Mouse (Mus musculus) neural tube, embryonic 13.5 days (tissue): ENCODE measurements at regions not wholly inside any gene's neighbourhood (a gene's known extent, or its start where the extent isn't known, plus 50 kb on each side); places are given as distances from the start of the nearest gene placed in this dataset.

Experiments
- ATAC-seq: fragments of 200-750 bp; cut with Nextera tagmentation; 2 replicates; pipeline ENCODE4 v1.8.0; 2017; ENCODE audit warnings: low read depth, mild to moderate bottlenecking, moderate TSS enrichment, moderate library complexity
- H3K27ac ChIP-seq: fragments of 300-500 bp; sonication (generic); replicated peaks from 2 replicates; pipeline ENCODE4 v1.5.1; 2015; ENCODE audit warnings: moderate library complexity, mild to moderate bottlenecking, inconsistent platforms
- H3K27me3 ChIP-seq: fragments of 300-500 bp; sonication (generic); 2 replicates; pipeline ENCODE4 v1.6.1; 2015; ENCODE audit warnings: mild to moderate bottlenecking, inconsistent platforms
- H3K36me3 ChIP-seq: fragments of 300-500 bp; sonication (generic); 2 replicates; pipeline ENCODE4 v1.6.1; 2015; ENCODE audit warnings: mild to moderate bottlenecking, inconsistent platforms
- H3K4me1 ChIP-seq: fragments of 300-500 bp; sonication (generic); replicated peaks from 2 replicates; pipeline ENCODE4 v1.6.1; 2015; ENCODE audit warnings: inconsistent platforms
- H3K4me2 ChIP-seq: fragments of 300-500 bp; sonication (generic); 2 replicates; pipeline ENCODE4 v1.6.1; 2015; ENCODE audit warnings: inconsistent platforms, mild to moderate bottlenecking, moderate library complexity
- H3K4me3 ChIP-seq: fragments of 300-500 bp; sonication (generic); 2 replicates; pipeline ENCODE4 v1.5.1; 2015; ENCODE audit warnings: mild to moderate bottlenecking, inconsistent platforms
- H3K9ac ChIP-seq: fragments of 300-500 bp; sonication (generic); 2 replicates; pipeline ENCODE4 v1.6.1; 2015; ENCODE audit warnings: moderate library complexity, mild to moderate bottlenecking, inconsistent platforms
- H3K9me3 ChIP-seq: fragments of 300-500 bp; sonication (generic); 2 replicates; pipeline ENCODE4 v1.6.1; 2016; ENCODE audit warnings: inconsistent platforms
- WGBS: fragments of 180-500 bp; shearing (Covaris S2); methylation state at CpG from one replicate; pipeline ENCODE4 v1.1.7; 2015; 5-methylcytosine and 5-hydroxymethylcytosine counted together

DNA sequence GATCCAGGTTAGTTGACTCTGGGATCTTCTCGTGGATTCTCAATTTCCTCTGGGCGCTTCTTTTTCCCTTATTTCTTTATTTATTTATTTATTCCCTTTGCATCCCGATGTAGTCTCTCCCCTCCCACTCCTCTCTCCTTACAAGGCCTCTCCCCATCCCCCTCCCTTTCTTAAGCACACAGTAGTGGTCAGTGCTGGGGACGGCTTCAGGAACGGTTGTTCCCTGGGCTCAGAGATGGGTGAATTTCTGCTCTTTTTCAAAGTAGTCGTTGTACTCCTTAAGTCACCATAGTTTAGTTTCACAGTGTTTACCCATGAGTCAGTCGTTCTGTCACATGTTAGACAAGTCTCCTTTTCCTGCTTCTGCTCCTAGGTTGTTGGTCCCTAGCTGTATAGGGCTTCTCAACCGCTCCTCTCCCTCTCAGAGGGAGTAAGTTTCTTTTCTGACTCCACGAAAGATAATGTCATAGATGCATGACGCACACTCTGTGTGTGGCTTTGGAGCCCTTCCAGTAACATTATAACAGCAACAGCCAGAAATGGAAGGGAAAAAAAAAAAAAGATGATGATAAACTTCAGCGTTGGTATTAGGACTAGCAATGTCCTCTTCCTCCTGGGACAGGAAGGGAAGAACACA, 129.9 kb upstream of the Fat1 start:
- Histone ChIP-seq H3K9ac (no peak overlapping the region), H3K4me1 (no peaks in the 10 kb centered on the region), H3K27ac (no peak overlapping the region), H3K4me3 (no peak overlapping the region), H3K36me3 (no peaks in the 10 kb centered on the region), H3K4me2 (no peak overlapping the region), H3K9me3 (no peaks in the 10 kb centered on the region), H3K27me3 (no peaks in the 10 kb centered on the region)
- WGBS = 76% methylated on average over 11 of the region's 11 CpGs
- no peak for ATAC-seq

DNA sequence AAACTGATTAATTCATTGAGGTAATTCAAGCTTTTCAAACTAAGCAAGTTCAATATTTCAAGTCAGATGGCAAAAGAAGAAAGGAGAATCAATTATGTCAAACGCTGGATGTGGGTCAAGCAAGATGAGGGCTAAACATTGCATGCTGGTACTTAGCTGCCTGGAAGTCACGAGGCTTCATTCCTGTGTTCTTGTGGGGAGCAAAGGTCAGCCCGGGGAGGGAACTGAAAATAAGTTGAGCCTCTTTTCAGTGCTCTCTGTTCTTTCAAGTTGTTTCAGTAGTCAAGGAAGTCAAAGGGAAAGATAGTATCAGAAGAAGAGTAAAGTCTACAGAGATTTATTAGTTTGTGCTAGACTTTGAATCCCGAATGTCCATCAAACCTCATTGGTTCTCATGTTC, 122.9 kb upstream of the Fat1 start:
- H3K27ac ChIP-seq = no peak overlapping the region
- ATAC-seq = no peak
- H3K9ac ChIP-seq = no peak overlapping the region
- H3K36me3 ChIP-seq = no peaks in the 10 kb centered on the region
- H3K9me3 ChIP-seq = no peaks in the 10 kb centered on the region
- H3K27me3 ChIP-seq = no peaks in the 10 kb centered on the region
- no peak overlapping the region for H3K4me3 ChIP-seq
- no peak overlapping the region for H3K4me2 ChIP-seq
- 72% methylated on average over 4 of the region's 4 CpGs for WGBS
- no peaks in the 10 kb centered on the region for H3K4me1 ChIP-seq

DNA sequence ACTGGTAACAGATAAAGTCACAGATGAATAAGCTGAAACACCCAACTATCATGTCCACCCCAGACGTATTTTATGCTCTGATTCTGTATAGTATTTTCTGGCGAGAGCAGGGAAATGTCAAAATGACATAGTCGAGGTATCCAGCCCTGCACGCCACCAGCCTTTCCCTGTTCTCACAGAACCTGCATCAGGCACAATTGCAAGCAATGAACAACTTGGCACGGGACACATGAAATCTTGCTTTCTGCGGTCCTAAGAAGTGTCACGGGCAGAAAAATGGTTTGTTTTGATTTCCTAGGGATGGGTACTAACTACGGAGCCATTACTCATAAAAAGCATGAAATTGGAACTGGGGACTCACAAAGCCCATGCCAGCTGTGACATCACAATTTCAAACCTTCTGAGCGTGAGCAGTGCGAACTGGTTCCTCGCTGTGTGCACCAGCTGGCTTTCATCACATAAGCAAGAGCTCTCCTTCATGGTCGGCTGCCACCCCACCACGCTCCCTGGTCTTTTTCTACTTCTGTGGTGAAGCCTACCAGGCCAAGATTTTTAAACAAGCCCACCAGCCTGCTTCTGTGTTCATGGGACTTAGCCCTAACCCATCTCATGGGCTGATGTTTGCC, 117.6 kb upstream of the Fat1 start:
- 75% methylated on average over 13 of the region's 13 CpGs for WGBS
- Histone ChIP-seq H3K9me3 (no peaks in the 10 kb centered on the region), H3K27ac (no peak overlapping the region), H3K36me3 (no peaks in the 10 kb centered on the region), H3K4me2 (no peak overlapping the region), H3K27me3 (no peaks in the 10 kb centered on the region), H3K9ac (no peak overlapping the region), H3K4me3 (no peak overlapping the region), H3K4me1 (no peaks in the 10 kb centered on the region)
- ATAC-seq = no peak

DNA sequence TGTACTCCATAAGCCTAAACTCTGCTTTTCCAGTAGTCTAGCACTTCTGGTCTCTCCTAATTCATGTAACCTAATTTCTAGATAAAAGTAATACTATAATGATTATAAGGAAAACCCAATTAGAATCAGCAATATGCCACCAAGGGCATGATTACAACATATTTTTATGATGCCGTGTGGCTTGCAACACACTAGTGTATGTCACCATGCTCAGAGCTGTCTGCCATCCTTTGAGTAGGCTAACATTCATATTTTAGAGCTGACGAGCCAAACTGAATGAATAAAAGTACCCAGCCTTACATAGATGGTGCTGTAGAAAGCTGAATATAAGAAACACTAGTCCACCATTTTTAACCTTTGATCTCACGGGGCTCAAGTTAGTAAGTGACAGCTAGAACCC, 116.0 kb upstream of the Fat1 start:
- H3K36me3 ChIP-seq = no peaks in the 10 kb centered on the region
- WGBS = 94% methylated on average over 3 of the region's 3 CpGs
- peaks cover 11% of the 10 kb centered on the region; the same call in 1 of the 2 replicates for H3K9me3 ChIP-seq
- H3K4me1 ChIP-seq = no peaks in the 10 kb centered on the region
- H3K4me3 ChIP-seq = no peak overlapping the region
- H3K4me2 ChIP-seq = no peak overlapping the region
- ATAC-seq = no peak
- H3K9ac ChIP-seq = no peak overlapping the region
- no peaks in the 10 kb centered on the region for H3K27me3 ChIP-seq
- no peak overlapping the region for H3K27ac ChIP-seq

DNA sequence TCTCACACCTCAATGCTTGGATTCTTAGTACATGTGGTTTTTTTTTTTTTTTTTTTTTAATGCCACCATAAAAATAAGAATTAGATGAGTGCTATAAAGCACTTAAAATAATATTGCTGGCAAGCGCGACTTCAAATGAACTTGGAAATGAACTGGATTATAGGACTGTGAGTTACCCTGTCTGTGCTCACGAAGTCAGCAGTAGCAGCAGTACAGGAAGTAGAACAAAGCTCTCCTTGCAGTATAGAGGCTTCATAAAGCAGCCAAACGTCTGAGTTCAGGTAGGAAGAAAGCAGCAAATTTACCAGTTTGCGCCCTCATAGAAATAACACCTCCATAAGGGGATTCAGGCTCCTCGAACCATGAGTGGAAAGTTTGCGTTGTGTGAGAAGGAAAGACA, 115.6 kb upstream of the Fat1 start:
- Histone ChIP-seq H3K4me2 (no peak overlapping the region), H3K4me3 (no peak overlapping the region), H3K36me3 (no peaks in the 10 kb centered on the region), H3K9ac (no peak overlapping the region), H3K9me3 (peaks cover 11% of the 10 kb centered on the region; the same call in 1 of the 2 replicates), H3K27ac (no peak overlapping the region), H3K27me3 (no peaks in the 10 kb centered on the region), H3K4me1 (no peaks in the 10 kb centered on the region)
- no peak for ATAC-seq
- WGBS = 86% methylated on average over 7 of the region's 7 CpGs

DNA sequence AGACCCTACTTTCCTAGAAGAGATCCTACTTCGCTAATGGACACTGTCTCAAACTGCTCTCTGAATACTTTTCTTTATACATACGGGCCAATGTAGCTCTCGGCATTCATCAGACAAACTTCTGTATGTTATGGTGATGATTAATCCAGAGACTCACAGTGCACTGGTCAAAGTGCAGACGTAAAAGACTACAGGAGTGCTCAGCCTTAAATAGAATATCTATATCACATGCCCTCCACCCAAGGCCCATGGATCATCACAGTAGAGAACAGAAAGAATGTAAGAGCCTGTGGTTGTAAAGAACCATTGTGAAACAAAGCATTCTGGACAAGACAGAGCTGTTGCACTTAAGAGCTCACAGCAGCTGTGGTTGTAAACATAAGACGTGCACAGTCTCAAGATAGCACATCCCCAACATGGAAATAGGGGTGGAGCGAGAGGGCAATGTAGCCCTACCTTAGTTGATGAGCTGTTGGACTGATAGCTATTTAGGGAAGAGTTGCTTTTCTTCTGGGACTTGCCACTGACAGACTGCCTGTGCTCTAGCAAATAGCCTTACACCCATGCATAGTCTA, 110.0 kb upstream of the Fat1 start:
- H3K4me3 ChIP-seq = no peak overlapping the region
- no peak overlapping the region for H3K4me2 ChIP-seq
- H3K27ac ChIP-seq = no peak overlapping the region
- no peaks in the 10 kb centered on the region for H3K27me3 ChIP-seq
- peaks cover 11% of the 10 kb centered on the region; the same call in 1 of the 2 replicates for H3K9me3 ChIP-seq
- H3K4me1 ChIP-seq = peaks cover 7% of the 10 kb centered on the region
- H3K36me3 ChIP-seq = no peaks in the 10 kb centered on the region
- ATAC-seq = no peak
- no peak overlapping the region for H3K9ac ChIP-seq
- 84% methylated on average over 6 of the region's 6 CpGs for WGBS

DNA sequence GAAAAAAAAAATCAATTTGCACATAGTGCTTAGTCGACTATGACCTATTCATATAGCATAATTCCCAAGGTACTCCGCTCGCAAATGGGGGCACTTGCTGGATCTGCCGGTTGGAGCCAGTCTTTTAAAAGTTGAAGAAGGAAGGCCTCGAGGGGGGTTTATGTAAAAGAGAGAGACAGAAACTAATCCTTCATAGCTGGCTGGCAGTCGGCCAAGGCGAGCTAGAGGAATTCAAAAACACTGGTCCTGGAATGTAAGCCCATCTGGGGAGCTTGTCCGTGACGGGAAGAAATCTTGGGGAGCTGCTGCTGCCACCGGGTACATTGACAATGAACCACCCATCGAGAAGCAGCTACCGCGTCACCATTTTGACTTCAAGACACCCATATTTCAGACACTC, 108.3 kb upstream of the Fat1 start:
- Histone ChIP-seq H3K27ac (no peak overlapping the region), H3K9ac (no peak overlapping the region), H3K27me3 (no peaks in the 10 kb centered on the region), H3K36me3 (no peaks in the 10 kb centered on the region), H3K4me2 (peak overlapping the region; percentile 30), H3K4me3 (no peak overlapping the region), H3K4me1 (peaks cover 7% of the 10 kb centered on the region), H3K9me3 (peaks cover 11% of the 10 kb centered on the region; the same call in 1 of the 2 replicates)
- WGBS = 40% methylated on average over 13 of the region's 13 CpGs
- no peak for ATAC-seq

DNA sequence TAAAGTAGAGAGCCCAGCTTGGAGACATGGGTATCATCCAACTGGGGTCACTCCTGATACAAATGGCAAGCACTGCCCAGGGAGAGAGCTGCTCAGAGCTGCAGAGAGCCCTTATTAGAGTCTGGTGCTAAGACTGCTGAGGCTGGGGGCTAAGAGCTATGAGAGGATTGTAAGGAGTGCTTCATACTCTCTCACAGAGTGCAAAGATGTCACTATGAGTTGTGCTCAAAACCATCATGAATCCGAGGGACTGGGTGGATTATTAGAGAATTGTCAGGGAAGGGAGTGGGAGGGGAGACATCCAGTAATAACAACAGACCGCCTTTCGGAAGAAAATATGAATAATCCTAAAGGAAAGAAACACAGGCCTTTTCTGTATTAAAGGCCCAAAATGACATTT, 107.2 kb upstream of the Fat1 start:
- H3K27me3 ChIP-seq = no peaks in the 10 kb centered on the region

DNA sequence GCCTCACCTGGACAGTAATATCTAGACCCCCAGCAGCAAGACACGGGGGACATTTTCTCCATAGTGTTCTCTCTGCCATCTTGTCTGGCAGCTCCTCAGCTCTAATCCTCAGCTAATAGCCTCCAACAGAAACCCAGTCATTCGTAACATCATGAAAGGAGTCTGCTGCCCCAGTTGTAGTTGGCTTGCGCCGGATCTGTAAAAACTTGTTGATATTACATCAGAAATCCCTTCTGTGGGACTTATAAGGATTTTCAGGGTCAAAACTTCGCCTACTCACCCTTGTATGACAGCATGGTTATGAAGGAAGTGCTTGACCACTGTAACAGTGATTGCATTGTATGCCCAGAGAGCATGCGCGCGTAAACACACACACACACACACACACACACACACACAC, 96.8 kb upstream of the Fat1 start:
- Histone ChIP-seq H3K27me3 (no peaks in the 10 kb centered on the region), H3K27ac (no peak overlapping the region), H3K4me2 (no peak overlapping the region), H3K9ac (no peak overlapping the region), H3K36me3 (no peaks in the 10 kb centered on the region), H3K4me3 (no peak overlapping the region), H3K9me3 (no peaks in the 10 kb centered on the region), H3K4me1 (0 out of 2 replicates have a peak, but pooled peaks cover 5% of the 10 kb centered on the region)
- no peak for ATAC-seq
- WGBS = 88% methylated on average over 8 of the region's 8 CpGs

More for the DNA sequence above, 107.2 kb upstream of the Fat1 start:
- ATAC-seq = no peak
- Histone ChIP-seq H3K36me3 (no peaks in the 10 kb centered on the region), H3K4me1 (peaks cover 7% of the 10 kb centered on the region), H3K4me3 (no peak overlapping the region), H3K27ac (no peak overlapping the region), H3K9ac (no peak overlapping the region), H3K4me2 (no peak overlapping the region), H3K9me3 (peaks cover 10% of the 10 kb centered on the region; the same call in 1 of the 2 replicates)
- 89% methylated on average over 3 of the region's 3 CpGs for WGBS

DNA sequence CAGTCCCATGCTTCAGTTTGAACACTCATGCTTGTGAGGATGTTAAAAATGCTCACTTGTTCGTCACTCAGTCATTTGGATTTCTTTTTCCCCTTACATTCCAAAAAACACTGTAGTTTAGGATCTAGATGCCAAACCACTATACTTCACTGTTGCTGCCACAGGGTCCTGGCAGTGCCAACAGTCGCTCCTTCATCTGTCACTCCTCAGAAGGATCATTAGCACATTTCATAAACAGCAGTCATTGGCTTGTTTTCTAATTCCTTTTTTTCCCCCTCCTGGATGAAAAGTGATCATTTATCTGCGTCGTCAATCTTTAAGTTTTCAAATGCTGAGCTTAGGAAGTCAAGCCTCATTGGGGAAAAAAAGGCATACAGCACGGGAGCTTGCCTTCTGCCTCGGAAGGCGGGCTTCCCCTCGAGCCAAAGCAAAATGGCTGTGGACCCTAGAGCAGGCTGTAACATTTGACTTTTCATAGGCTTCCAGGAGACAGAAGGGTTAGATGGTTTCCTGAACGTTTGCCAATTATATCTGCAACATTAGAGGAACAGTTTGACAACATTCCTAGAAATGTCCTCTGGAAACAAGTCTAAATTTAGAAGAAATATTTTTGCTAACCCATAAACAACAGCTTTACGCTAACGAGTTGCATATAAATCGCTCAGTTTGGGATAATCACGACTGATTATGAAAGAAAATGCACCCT, 95.6 kb upstream of the Fat1 start:
- H3K27me3 ChIP-seq = no peaks in the 10 kb centered on the region
- 66% methylated on average over 13 of the region's 13 CpGs for WGBS
- no peak for ATAC-seq
- H3K9ac ChIP-seq = no peak overlapping the region
- no peaks in the 10 kb centered on the region for H3K36me3 ChIP-seq
- 0 out of 2 replicates have a peak, but pooled peaks cover 5% of the 10 kb centered on the region for H3K4me1 ChIP-seq
- no peak overlapping the region for H3K27ac ChIP-seq
- no peak overlapping the region for H3K4me2 ChIP-seq
- H3K9me3 ChIP-seq = no peaks in the 10 kb centered on the region
- H3K4me3 ChIP-seq = no peak overlapping the region

DNA sequence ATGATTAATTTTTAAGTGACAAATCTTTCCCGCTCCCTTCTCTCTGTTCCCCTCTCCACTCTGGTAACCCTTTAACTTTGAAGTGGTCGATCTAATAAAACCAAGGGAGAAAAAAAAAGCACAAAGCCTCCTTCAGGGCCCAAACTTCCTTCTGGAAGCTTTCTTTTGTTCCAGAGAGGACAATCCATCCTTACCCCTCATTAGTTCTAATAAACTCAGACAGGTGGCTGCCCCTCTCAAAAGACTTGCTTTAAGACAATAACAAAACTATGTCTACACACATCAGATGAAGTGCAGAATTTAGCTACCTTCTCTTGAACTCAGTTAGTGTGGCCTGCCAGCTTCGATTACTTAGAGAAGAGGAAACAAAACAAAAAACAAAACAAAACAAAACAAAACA, 94.6 kb upstream of the Fat1 start:
- Histone ChIP-seq H3K4me1 (0 out of 2 replicates have a peak, but pooled peaks cover 5% of the 10 kb centered on the region), H3K9me3 (no peaks in the 10 kb centered on the region), H3K27me3 (no peaks in the 10 kb centered on the region), H3K4me3 (no peak overlapping the region), H3K36me3 (no peaks in the 10 kb centered on the region), H3K4me2 (no peak overlapping the region), H3K9ac (no peak overlapping the region), H3K27ac (no peak overlapping the region)
- 9% methylated on average over 3 of the region's 3 CpGs for WGBS
- ATAC-seq = no peak

DNA sequence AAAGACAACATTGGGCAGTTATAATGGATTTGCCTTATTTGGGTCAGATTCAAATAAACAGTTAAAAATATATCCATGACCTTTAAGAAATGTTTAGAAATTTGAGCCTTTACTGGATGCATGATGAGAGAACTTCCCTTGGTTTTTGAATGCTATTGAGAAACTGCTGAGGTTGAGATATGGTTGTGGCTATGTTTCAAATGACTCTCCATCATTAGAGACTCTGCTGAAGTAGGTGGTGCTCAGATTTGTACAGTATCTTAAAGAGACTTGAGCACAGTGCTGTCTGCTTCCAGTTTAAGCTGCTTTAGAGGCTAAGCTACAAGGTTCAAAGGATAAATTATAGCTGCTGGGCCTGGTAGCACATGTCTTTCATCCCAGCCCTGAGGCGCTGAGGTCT, 90.9 kb upstream of the Fat1 start:
- H3K4me3 ChIP-seq = no peak overlapping the region
- H3K9me3 ChIP-seq = no peaks in the 10 kb centered on the region
- no peak overlapping the region for H3K9ac ChIP-seq
- no peaks in the 10 kb centered on the region for H3K27me3 ChIP-seq
- WGBS = 96% methylated on average over 1 of the region's 1 CpGs
- no peaks in the 10 kb centered on the region for H3K36me3 ChIP-seq
- no peak for ATAC-seq
- H3K27ac ChIP-seq = no peak overlapping the region
- H3K4me2 ChIP-seq = no peak overlapping the region
- H3K4me1 ChIP-seq = 0 out of 2 replicates have a peak, but pooled peaks cover 5% of the 10 kb centered on the region
